Mouse (Mus musculus): ENCODE measurements around the gene Plekha8.
A peak's percentile ranks its signal among the peaks of the same experiment; 100 is the strongest.

The Plekha8 gene

DNA sequence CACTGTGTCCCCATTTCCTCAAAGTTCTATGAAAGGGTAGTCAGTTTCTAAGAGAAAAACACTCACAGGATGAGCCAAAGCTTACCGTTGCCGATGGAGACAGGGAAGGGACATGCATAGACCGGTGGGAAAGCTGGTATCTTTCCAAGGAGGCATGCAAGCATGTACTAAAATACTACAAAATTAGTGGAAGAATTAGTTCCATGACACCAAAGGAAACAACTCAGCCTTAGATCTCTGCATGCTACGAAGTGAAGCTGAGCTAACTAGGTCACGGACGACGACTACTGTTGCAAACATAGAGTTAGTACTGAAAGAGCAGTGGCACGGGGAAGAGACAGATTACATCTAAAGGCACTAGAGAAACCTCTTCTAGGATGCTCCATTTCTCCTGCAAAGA lies 8.0 kb upstream of the Plekha8 start:
- no peak for DNase-seq (ENCODE audit: low spot score)

- no peak for DNase-seq (ENCODE audit: low spot score)
These were observed 7.2 kb upstream of the Plekha8 start for GRCm38 (mm10) chr6:54587683-54588082.

DNA sequence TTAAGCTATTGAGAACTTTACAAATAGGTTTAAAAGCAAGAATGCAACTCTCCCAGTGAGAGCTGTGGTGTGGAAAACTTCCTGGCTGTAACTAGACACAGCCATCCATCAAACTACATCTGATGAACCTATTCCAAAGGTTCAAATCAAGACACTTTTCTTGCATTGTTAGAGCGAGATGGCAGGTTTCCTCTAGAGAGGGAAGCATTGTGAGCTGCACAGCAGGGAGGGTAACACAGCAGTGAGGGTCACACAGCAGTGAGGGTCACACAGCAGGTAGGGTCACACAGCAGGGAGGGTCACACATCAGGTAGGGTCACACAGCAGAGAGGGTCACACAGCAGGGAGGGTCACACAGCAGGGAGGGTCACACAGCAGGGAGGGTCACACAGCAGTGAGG lies 6.7 kb upstream of the Plekha8 start:
- no peak for DNase-seq (ENCODE audit: low spot score)

DNA sequence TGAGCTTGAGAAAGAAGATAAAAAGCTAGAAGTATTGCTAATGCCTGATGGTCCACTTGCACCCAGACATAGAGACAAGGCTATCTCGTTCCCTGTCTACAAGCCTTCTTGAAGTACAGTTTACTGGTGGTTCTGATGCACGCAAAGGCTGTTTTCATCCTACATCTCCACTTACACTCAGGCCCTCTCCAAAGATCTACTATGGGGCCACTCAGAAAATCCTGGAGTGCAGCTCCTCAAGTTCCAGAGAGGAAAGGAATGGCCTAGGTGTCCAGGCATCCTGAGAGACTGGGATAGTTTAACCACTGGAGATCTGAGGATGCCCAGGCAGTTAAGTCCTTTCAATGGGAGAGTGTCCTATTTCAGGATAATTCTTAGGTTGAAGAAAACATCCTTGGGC lies 4.2 kb upstream of the Plekha8 start:
- DNase-seq (ENCODE audit: low spot score), result no peak

- DNase-seq (ENCODE audit: low spot score), result no peak
These were observed 3.1 kb upstream of the Plekha8 start for GRCm38 (mm10) chr6:54591778-54592177.

GRCm38 (mm10) chr6:54592938-54593535 lies 1.9 kb upstream of the Plekha8 start:
- peak; percentile 72 for DNase-seq (ENCODE audit: low spot score)

DNA sequence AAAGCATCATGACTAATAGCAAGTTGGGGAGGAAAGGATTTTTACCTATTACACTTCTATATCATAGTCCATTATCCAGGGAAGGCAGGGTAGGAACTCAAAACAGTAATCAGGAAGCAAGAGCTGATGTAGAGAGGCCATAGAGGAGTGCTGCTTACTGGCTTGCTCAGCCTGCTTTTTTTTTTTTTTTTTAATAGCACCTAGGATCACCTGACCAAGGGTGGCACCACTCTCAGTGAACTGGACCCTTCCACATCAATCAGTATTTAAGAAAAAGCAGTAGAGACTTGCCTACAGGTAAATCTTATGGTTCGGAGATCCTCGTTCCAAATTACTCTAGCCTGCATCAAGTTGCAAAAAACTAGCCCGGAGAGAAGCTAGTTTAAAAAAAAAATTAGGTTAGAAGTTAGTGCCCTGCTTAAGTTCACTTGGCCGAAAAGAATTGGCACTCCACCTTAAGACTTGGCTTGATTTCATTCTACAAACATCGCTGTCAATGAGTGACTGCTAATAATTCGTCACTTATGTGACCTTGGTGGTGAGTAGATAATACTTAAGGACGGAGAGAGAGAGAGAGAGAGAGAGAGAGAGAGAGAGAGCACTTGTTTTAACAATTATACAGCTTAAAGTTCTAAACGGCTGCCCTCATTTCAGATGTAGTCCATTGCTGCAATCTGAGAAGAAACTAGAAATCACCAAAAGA lies 994 bp upstream of the Plekha8 start:
- DNase-seq (ENCODE audit: low spot score), result no peak

DNA sequence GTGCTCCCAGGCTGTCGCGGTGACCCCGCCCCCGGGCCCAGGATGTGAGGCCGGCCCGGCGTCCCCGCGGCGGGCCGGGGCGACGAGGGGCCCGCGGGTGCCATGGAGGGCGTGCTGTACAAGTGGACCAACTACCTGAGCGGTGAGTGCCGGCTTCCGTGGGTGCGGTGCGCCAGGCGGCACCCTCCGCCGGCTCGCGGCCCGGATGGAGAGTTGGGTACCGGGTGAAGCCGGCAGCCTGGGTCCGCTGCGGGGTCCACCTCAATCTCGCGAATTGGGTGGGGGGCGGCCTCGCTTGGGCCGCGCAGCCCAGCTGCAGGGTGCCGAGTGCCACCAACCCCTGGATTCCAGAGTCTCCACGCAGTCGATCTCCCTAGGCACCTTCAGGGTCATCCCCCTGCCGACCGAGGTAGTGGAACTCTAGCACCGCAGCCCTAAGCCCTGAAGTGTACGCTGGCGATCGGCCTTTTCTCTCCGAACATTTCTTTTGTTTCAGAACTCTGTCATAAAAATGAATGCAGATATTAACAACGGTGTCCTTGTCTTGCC lies 493 bp downstream of the Plekha8 start:
- no peak for DNase-seq (ENCODE audit: low spot score)

- no peak for DNase-seq (ENCODE audit: low spot score)
These were observed 2.3 kb downstream of the Plekha8 start, which contains the start of gene Fkbp14 for GRCm38 (mm10) chr6:54597208-54597607. TSS of gene Fkbp14 (minus strand) at chr6:54597308.

GRCm38 (mm10) chr6:54597711-54598110 lies 2.8 kb downstream of the Plekha8 start:
- DNase-seq (ENCODE audit: low spot score), result no peak

DNA sequence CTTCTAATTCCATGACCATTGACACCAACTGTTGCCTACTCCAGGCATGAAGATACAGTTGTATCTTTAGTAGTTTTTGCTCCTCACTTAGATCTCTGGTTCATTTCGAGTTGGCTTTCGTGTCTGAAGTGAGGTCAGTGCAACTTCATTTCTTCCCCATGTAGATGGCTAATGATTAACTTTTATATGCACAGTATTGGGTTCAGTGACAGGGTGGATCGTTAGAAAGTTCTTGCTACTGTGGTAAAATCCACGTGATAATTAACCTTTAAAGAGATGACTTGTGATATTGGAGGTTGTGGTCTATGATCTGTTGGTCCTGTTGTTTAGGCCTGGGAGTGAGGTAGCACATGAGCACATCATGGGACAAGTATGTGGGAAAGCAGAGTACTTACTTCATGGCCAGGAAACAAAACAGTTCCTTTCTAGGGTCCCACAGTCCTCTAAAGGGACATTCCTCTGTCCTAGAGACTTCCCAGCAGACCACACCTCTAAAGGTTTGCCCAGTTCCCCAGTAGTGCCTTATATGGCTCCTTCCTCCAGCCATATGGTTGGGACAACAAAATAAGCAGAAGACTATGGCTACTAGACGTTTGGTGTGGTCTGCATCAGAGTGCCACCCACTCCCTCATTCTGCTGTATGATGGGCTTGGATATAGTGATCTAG lies 5.9 kb downstream of the Plekha8 start:
- DNase-seq (ENCODE audit: low spot score), result no peak

DNA sequence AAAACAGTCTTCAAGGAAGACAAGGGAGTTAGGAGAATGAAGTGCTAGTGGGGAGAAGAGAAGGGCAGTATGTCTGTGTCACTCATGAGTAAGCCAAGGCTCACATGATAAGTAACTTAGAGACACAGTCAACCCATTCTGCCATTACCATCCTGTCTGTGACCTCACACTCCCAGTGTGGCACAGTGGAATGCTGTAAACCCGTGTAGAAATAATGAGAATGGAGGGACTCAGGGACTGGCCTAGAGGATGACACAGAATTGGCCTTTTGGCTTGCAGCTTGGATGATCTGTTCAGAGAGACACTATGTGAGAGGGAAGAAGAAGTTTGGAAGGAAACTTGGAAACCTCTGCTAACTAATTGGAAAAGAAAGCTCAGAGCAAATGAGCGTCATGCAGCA lies 8.0 kb downstream of the Plekha8 start:
- no peak for DNase-seq (ENCODE audit: low spot score)

DNA sequence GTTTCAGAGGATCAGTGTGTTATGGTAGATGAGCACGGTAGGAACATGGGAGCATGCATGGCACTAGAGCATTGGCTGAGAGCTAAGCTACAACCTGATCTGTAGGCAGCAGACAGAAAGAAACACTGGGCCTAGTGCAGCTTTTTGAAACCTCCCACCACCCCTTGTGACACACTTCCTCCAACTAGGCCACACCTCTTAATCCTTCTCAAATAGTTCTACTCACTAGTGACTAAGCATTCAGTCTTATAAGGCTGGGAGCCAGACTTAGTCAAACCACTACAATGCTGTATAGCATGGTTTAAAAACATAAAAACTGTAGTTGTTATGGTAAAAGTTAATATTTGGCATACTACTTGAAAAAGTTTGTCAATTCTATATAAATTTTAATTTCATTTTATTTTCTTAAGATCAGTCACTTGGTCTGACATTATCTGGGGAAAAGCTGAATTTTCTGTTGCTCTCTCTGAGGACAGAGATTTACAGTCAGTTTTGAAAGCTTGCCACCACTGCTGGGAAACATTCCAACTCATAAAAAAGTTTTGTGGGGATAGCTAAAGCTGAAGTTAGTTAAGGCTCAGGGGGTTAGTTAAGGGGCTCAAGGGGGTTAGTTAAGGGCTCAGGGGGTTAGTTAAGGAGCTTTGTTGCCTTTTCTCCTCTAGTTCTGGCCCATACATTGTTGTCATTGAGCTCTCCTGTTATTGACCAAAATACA lies 9.2 kb downstream of the Plekha8 start:
- DNase-seq (ENCODE audit: low spot score), result no peak

- DNase-seq (ENCODE audit: low spot score), result no peak
These were observed 11.3 kb downstream of the Plekha8 start for GRCm38 (mm10) chr6:54606241-54606640.

DNA sequence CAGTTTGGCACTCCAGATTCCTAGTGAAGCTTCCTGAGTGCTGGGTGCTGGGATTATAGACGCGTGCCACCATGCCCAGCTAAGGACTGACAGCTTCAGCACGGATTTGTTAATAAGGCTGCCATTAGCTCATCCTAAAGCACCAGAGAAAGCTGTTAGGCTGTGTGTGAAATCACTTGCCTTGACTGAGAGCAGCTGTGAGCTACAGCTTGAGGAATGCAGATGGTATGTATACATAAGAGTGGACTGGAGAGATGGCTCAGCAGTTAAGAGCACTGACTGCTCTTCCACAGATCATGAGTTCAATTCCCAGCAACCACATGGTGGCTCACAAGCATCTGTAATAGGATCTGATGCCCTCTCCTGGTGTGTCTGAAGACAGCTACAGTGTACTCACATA lies 22.5 kb downstream of the Plekha8 start:
- DNase-seq (ENCODE audit: low spot score), result no peak

GRCm38 (mm10) chr6:54619530-54619929 lies 24.6 kb downstream of the Plekha8 start:
- DNase-seq (ENCODE audit: low spot score), result no peak

- no peak for DNase-seq (ENCODE audit: low spot score)
These were observed 25.4 kb downstream of the Plekha8 start for GRCm38 (mm10) chr6:54620357-54620756.

DNA sequence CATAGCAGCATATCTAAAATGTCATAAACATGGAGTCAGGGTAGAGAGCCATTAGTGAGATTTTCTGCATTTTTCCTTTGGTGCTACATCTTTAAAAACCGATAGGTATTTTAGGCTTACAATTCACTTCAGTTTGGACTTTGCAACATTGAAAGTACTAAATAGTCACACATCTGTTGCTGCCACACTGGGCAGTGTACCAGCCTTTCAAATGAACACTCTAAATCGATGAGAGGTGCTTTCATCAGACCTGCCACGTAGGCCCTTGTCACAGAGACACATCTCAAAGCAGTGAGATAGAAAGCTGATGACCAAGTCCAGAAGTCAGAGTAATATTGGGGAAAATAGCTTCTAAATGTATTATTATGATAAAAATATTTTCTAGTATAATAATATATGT lies 33.5 kb downstream of the Plekha8 start:
- DNase-seq (ENCODE audit: low spot score), result no peak

GRCm38 (mm10) chr6:54629734-54630133 lies 34.8 kb downstream of the Plekha8 start:
- no peak for DNase-seq (ENCODE audit: low spot score)

GRCm38 (mm10) chr6:54631462-54631861 lies 36.6 kb downstream of the Plekha8 start:
- no peak for DNase-seq (ENCODE audit: low spot score)

DNA sequence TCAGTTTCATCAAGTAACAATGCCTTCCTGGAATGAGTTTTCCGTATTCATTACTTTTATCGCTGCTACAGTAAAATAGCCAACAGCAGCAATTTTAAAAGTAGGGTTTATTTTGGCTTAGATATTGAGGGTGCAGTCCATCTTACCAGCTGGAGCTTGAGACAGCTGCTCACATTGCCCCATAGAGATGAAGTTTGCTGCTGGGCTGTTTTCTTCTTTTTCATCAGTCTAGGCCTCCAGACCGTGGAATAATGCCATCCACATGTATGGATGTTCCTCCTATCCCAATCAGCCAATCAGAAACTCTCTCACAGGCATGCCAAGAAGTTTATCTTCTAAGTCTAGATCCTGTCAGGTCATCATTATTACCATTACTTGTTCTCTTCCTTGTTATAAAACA lies 45.0 kb downstream of the Plekha8 start:
- DNase-seq (ENCODE audit: low spot score), result no peak

DNA sequence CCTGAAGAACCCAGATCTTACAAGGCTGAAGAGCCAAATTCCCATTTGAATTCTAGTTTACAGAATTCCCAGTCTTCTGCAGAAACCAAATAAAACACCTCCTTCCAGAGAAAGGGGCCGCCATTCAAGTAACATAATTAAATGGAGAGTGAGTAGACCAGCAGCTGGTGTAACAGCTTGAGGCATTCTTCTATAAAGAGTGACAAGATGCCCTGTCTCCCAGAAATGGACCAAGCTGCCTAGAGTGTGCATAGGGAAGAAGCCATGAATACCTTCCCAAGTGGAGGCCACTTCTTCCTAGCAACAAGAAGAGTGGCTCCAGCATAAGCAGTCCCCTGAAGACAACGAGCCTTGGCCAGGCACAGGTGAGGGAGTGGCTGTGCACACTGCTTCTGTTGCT lies 47.0 kb downstream of the Plekha8 start:
- DNase-seq (ENCODE audit: low spot score), result no peak

DNA sequence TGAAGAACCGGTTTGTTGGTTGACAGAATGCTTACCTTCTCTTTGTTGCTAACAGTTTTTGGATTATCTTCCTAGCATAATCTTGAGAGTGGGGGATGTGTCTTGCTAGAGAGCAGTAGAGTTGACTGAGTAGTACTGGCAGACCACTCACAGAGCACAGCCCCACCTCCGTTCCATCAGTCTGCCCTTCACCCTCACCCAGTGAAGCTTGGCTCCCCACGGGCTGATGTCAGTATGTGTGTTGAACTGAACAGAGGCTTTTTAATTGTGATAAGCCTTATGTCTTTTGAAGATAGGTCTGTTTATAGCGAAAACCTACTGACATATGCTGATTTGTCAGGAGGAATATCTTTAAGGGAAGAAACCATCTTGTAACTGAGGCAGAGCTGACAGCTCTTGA lies 48.3 kb downstream of the Plekha8 start:
- no peak for DNase-seq (ENCODE audit: low spot score)

Data from urinary bladder, postnatal 10 days (tissue).